ENCODE assay signal across 10 mouse cellular contexts in genomic region chr10:94521107-94521401, GRCm38 (mm10).
DNase-seq lines count a peak whose midpoint lies in the region; ATAC-seq and TF ChIP-seq lines count a peak whose summit lies in the region.
"Had no signal": no experiment of that assay in that cellular context is flagged by ENCODE, and none has a peak within 500 bp of the region (broad histone marks: within the 10 kb centered on the region; RNA-seq: fewer than 3 reads in every experiment).

No protein-coding gene starts in this region.

- no peak for TF ChIP-seq POLR2A in ES-Bruce4 (IDR thresholded peaks at IDR 0.05; ENCODE audit: insufficient read depth, low read length)

- peak overlapping the region; percentile 7; the same call in 1 of the 2 replicates for H3K9ac ChIP-seq in heart, embryonic 14.5 days (ENCODE audit: low read length)
- no peak overlapping the region for H3K9ac ChIP-seq in ES-Bruce4 (ENCODE audit: low read depth, poor library complexity, severe bottlenecking)
- H3K9ac ChIP-seq in limb, embryonic 11.5 days (ENCODE audit: low read length): no peak overlapping the region
- H3K9ac ChIP-seq: neural tube, embryonic 12.5 days had no signal

- no peak for DNase-seq in heart, postnatal 36 days
- no peak for DNase-seq in limb, embryonic 11.5 days (ENCODE audit: low spot score)
- no peak for DNase-seq in ovary, postnatal 14 days (ENCODE audit: low spot score)
- no peak for DNase-seq in adrenal gland, postnatal 14 days
- DNase-seq in ovary, postnatal 10 days (ENCODE audit: low spot score): no peak

- H3K9me3 ChIP-seq in heart, embryonic 14.5 days (ENCODE audit: control insufficient read depth, low read length): no peaks in the 10 kb centered on the region
- no peaks in the 10 kb centered on the region for H3K9me3 ChIP-seq in ES-Bruce4 (replicated peaks; ENCODE audit: control insufficient read depth, insufficient read depth, low read length, poor library complexity, severe bottlenecking)
- H3K9me3 ChIP-seq in limb, embryonic 11.5 days (ENCODE audit: control insufficient read depth, low read length): no peaks in the 10 kb centered on the region
- H3K9me3 ChIP-seq: neural tube, embryonic 12.5 days had no signal

- TF ChIP-seq CTCF in ES-Bruce4 (IDR thresholded peaks at IDR 0.05; ENCODE audit: low read depth, low read length): no peak

- ATAC-seq in heart, embryonic 14.5 days (ENCODE audit: insufficient number of reproducible peaks, insufficient read depth, low FRiP score, low read depth): no peak
- ATAC-seq in limb, embryonic 11.5 days (ENCODE audit: insufficient number of reproducible peaks, low FRiP score, low TSS enrichment, low read depth): no peak
- ATAC-seq: activated CD4-positive, CD25-positive, alpha-beta regulatory T cell, adult 4 months had no signal

- peak overlapping the region; percentile 55 for H3K4me2 ChIP-seq in heart, embryonic 14.5 days (ENCODE audit: low read length)
- H3K4me2 ChIP-seq in limb, embryonic 11.5 days (ENCODE audit: low read depth, severe bottlenecking): peak overlapping the region; percentile 10; the same call in 1 of the 2 replicates
- H3K4me2 ChIP-seq: neural tube, embryonic 12.5 days had no signal

- no peaks in the 10 kb centered on the region for H3K36me3 ChIP-seq in heart, embryonic 14.5 days (ENCODE audit: control insufficient read depth, insufficient read depth, low read length)
- no peaks in the 10 kb centered on the region for H3K36me3 ChIP-seq in ES-Bruce4 (ENCODE audit: control insufficient read depth, insufficient read depth, low read length, poor library complexity, severe bottlenecking)
- H3K36me3 ChIP-seq in limb, embryonic 11.5 days (ENCODE audit: control insufficient read depth, insufficient read depth, low read length): no peaks in the 10 kb centered on the region
- H3K36me3 ChIP-seq: neural tube, embryonic 12.5 days had no signal

- no peaks in the 10 kb centered on the region for H3K27me3 ChIP-seq in heart, embryonic 14.5 days (ENCODE audit: control insufficient read depth, insufficient read depth, low read length)
- H3K27me3 ChIP-seq in ES-Bruce4 (ENCODE audit: control insufficient read depth, insufficient read depth, low read length, poor library complexity, severe bottlenecking): no peaks in the 10 kb centered on the region
- H3K27me3 ChIP-seq in limb, embryonic 11.5 days (ENCODE audit: control insufficient read depth, insufficient read depth, low read length): peaks cover 2% of the 10 kb centered on the region; the same call in 1 of the 2 replicates

- TF ChIP-seq EP300 in ES-Bruce4 (IDR thresholded peaks at IDR 0.05; ENCODE audit: insufficient read depth, low read depth, low read length): no peak

- WGBS in heart, embryonic 14.5 days: 32% methylated on average over 3 of the region's 3 CpGs
- WGBS in limb, embryonic 11.5 days: 21% methylated on average over 3 of the region's 3 CpGs

- no peak overlapping the region; a peak in 1 of 4 replicates for H3K27ac ChIP-seq in heart, embryonic 14.5 days (replicated peaks in 1 of 2; ENCODE audit: control insufficient read depth in 1 of 2, insufficient read depth in 1 of 2, low read depth in 2 of 2, low read length in 2 of 2)
- no peak overlapping the region for H3K27ac ChIP-seq in ES-Bruce4 (ENCODE audit: insufficient read depth, low read length)
- H3K27ac ChIP-seq in brown adipose tissue, adult 24 weeks (replicated peaks; ENCODE audit: low read depth, low read length): peak overlapping the region; percentile 65
- H3K27ac ChIP-seq in limb, embryonic 11.5 days (replicated peaks; ENCODE audit: low read depth, low read length): no peak overlapping the region
- H3K27ac ChIP-seq: neural tube, embryonic 12.5 days had no signal

- H3K4me1 ChIP-seq in heart, embryonic 14.5 days (ENCODE audit: control insufficient read depth in 2 of 2, insufficient read depth in 2 of 2, low read length in 2 of 2): peaks cover 22 to 45% of the 10 kb centered on the region in 2 experiments
- peaks cover 7% of the 10 kb centered on the region for H3K4me1 ChIP-seq in ES-Bruce4 (ENCODE audit: control insufficient read depth, insufficient read depth, low read length)
- peaks cover 34% of the 10 kb centered on the region for H3K4me1 ChIP-seq in brown adipose tissue, adult 24 weeks (ENCODE audit: control insufficient read depth, insufficient read depth, insufficient read length, low read length)
- H3K4me1 ChIP-seq in limb, embryonic 11.5 days (ENCODE audit: control insufficient read depth, insufficient read depth, low read length): peaks cover 24% of the 10 kb centered on the region

- intact Hi-C loops in heart, postnatal 36 days (cut with DNase I): loop anchor here (2.0 kb wide), 1 partner anchor 22 kb away; no protein-coding TSS in a partner anchor

- peak overlapping the region in 1 of 2 experiments; percentile 14; a peak in 2 of 4 replicates for H3K4me3 ChIP-seq in heart, embryonic 14.5 days (ENCODE audit: control insufficient read depth in 1 of 2, insufficient read depth in 1 of 2, low read depth in 1 of 2, low read length in 2 of 2)
- H3K4me3 ChIP-seq in ES-Bruce4 (ENCODE audit: low read depth, low read length): peak overlapping the region; percentile 13; the same call in 1 of the 2 replicates
- peak overlapping the region; percentile 38 for H3K4me3 ChIP-seq in brown adipose tissue, adult 24 weeks (ENCODE audit: insufficient read depth, low read depth, low read length)
- H3K4me3 ChIP-seq in limb, embryonic 11.5 days (ENCODE audit: low read depth, low read length): no peak overlapping the region
- H3K4me3 ChIP-seq: neural tube, embryonic 12.5 days had no signal
